Mouse (Mus musculus) testis, postnatal 10 days (tissue): ENCODE results near the gene Mip.
"Not testable (repeated sequence)": the region's sequence is repeated elsewhere in the genome, so short reads cannot be mapped to it uniquely, and the experiment has no call there.

Source experiments
- DNase-seq: peaks from one replicate; pipeline ENCODE4 v3.0.0; 2021; ENCODE audit warnings: low spot score

Gene Mip

DNA sequence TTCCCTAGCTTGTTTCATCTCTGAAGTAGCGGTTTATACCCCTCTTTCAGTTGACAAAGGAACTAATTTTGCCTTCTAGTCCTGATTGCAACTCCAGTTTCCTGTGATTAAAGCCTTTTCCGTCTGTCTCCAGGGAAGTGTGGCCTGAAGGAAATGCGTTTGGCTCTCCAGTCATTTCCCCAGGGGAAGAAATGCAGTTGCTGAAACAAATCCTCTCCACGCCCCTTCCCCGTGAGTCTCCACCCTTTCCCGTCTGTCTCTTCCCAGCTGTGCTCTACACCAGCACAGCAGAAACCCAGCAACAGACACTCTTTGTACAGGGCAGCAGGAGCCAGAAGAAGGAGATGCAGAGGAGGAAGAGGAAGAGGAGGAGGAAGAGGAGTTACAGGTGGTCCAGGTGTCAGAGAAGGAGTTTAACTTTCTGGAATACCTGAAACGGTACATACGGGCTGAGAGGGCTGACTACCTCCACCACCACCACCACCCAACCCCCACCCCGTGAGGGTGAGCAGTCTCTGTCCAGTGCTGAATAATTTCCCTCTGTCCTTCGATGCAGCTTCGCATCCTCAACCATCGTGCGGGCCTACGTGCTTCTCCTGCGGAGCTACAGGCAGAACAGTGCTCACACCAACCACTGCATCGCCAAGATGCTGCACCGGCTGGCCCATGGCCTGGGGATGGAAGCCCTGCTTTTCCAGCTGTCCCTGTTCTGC is 21.5 kb downstream of the Mip start:
- no peak for DNase-seq

DNA sequence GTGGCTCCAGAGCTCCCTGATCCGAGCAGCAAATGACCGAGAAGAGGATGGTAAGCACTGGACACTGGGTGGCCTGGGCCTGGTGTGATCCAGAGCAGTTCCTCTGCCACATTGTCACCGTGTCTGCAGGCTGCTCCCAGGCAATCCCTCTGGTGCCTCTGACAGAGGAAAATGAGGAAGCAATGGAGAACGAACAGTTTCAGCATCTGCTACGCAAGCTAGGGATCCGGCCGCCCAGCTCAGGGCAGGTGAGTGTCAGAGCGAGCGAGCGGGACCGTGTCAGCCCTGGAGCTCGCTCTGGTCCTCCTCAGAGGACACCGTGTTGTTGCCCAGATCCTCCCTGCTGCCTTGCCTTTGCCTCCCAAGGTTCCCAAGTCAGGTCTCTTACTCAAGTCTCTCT is 24.9 kb downstream of the Mip start:
- DNase-seq, result no peak

DNA sequence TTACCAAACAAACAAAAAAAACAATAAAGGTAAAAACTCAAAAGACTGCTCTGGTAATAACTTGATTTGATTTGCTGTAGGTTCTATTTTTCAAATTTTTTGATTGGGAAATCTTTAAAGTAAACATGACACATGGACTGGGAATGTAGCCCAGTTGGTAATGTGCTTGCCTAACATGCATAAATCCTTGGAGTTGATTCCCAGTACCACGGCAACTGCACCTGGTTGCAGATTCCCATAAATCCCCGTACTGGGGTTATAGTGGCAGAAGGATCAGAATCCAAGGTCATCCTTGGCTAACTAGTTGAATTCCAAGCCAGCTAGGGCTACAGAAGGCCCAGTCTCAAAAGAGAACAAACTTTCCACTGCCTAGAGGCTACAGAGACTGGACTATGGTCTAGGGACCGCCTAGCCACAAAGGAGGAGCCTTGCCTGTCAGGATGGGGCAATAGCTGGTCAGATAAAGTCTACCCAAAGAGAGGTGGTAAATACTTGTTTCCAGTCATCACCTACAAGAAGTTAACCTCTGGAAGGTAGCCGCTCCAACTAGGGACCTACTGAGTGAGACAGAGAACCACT is 28.1 kb downstream of the Mip start, which contains the start of gene Apon:
Apon (plus strand) TSS at position 420 of the 579 bp plus-strand sequence.
- DNase-seq, result no peak

DNA sequence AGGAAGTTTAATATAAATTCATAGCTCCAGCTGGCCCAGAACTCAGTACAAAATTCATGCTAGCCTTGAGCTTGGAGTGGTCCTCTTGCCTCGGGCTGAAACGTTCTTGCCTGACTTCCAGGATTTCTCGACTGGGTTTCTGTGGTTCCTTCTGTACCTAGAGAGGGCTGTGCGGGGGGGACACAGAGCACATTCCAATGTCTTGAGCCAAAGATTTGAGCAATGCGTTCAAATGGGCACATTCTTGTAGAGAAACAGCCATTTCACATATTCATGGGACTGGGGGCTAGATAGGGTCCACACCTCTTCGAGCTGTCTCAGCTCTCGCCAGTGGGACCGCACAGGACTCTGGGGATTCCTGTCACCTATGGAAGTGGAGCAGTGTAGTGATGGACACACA is 30.3 kb downstream of the Mip start:
- no peak for DNase-seq

DNA sequence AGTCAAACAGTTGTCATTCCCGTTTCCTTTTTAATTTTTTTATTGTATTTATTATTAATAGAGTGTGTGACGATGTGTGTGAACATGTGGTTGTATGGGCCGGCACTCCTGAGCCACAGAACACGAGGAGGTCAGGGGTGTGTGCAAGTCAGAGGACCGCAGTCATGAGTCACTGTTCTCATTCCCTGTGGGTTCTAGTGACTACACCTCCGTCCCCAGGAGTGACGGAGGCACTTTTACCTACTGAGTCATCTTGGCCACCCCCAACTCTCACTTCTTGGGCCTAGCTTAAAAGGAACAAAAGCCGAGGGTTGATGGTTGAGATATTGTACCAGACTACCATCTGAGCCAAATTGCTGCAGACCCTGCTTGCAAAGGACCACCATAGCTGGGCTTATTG is 30.7 kb downstream of the Mip start:
- no peak for DNase-seq

DNA sequence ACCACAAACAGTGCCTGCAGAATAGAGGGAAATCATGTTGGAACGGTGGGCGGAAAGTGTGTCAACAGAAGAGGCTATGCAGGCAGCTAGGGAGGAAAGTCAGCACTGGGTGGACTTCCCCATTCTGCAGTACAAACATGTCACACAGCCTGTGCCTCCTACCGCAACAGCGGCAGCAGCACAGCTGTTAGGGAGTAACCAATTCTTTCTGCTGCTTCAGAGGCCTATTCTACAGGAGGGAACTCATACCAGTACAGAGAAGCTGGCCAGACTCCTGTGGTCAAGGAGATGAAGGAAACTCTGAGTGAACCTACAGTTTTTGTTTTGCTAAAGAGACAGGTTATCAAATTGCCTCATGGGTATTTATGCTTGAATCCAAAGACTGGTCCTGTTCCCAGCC is 33.3 kb downstream of the Mip start:
- DNase-seq, result no peak

DNA sequence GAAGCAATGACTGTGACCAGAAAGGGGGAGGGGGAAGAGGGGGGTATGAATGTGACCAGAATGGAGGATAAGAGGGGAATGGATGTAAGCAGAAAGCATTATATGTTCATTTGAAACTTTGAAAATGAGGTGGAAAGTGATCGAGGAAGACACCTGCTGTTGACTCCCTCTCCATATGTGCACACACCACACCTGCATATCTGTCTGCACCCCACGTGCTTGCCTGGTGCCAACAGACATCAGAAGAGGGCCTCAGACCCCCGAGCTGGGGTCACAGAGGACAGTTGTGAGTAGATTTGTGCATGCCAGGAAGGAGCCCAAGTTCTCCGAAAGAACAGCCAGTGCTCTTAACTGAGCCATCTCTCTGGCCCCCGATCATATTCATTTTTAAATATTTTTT is 34.3 kb downstream of the Mip start:
- no peak for DNase-seq

DNA sequence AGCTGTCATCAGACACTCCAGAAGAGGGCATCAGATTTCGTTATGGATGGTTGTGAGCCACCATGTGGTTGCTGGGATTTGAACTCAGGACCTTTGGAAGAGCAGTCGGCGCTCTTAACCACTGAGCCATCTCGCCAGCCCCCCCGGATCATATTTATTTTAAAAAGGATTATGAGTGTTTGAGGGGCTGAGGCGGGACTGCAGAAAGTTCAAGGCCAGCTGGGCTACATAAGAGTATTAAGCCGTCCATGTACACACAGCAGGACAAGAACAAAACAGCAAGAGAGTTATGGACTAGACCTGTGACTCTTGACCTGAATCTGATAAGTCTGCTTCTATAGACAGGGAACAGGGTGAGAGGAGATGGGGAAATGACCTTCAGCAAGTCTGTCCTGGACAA is 34.7 kb downstream of the Mip start:
- not testable (repeated sequence) for DNase-seq

DNA sequence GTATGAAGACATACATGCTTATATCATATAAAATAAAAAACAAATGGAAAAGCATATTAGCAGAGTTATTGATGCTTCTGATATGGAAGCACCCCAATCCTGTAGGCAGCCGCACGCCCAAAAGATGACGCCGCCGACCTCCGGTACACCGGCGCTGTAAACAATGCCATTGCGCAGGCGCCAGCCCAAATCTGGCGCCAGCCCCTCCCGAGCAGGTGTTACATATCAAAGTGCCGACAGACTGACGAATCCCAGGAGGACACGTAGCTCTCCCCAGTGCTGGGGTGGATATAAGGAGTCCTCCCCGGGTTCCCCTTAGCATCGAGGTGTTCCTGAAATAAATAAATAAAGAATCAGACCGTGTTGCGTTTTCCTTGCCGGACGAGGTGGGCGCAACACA is 36.7 kb downstream of the Mip start:
- no peak for DNase-seq

DNA sequence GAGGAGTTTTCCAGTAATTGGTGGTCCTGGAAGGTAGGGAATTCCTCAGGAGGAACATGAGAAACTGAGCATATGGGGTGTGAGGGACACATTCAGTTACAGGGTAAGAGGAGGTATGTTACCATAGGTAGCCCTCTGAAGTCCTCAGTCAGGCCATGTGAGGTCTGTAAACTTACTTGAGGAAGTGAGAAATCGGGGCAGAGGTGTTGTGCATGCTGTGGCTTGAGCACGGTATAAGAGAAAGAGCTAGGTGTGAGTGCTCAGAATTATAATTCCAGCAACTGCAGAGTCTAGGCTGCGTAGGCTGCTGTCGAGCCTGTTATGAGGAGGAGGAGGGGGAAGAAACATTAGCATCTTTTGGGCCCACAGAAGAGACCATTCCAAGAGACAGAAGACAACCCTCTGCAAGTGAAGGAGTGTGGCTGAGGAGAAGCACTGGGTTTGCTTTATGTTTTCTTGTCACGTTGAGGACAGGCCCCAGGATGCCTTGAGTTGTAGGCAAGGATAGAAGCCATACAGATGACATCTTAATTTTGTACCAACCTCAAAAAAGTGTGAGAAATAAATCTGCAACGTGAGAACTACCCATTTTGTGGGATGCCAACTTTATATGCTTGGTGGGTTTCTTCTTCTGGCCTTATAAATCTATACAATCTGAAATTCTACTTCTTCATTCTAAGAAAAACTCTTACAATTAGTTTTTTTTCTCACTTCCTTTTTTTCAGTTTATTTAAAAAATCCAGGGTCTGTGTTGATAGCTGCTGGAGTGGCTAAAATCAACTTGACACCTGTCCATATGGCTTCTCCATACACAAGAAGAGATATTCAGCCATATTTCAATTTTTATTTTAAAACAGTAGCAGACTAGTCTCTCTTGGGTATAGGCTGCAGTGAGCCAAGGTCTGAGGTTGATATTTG is 38.0 kb downstream of the Mip start:
- DNase-seq, result no peak

DNA sequence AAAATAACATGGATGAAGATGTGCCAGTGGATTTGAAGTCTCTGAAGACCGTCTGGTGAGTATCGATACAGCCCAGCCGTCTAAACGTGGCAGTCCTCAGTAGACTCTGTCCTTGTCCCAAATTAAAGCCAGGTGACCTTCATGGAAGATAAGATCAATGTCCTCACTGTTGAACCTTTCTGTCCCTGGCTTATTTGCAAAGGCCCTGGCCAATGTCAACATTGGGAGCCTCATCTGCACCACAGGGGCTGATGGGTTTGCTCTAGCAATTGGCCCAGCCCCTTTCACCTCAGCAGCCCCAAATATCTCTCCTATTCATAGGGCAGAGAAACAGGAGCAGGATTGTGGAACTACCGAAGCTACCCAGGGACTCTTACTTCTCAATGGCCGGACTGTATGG is 42.7 kb downstream of the Mip start, which contains the start of gene Apof:
Apof (plus strand) TSS at position 301 of the 400 bp plus-strand sequence.
- DNase-seq, result no peak

DNA sequence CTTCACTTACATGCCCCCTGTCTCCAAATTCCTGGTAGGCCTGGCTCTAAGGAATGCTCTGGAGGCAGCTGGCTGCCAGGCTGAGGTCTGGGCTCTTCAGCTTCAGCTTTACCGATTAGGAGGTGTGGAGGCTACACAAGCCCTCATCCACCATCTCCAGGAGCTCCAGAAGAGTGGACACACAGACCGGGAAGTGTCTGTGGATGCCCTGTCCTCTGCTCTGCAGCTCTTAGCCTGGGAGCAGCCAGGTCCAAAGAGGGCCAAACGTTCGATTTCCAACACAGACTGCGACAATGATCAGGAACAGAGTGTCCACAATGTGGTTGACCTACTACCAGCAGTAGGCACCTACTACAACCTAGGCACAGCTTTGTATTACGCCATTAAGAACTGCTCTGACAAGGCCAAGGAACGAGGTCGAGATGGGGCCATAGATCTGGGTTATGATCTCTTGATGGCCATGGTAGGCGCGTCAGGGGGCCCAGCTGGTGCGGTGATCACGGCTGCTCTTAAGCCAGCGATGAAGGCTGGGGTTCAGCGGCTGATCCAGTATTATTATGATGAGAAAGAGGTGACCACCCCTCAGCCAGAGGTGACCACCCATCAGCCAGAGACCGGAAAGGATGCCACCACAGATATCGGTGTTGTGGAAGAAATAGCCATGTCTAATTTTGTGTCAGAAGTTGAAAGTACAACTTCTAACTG is 43.7 kb downstream of the Mip start:
- no peak for DNase-seq

DNA sequence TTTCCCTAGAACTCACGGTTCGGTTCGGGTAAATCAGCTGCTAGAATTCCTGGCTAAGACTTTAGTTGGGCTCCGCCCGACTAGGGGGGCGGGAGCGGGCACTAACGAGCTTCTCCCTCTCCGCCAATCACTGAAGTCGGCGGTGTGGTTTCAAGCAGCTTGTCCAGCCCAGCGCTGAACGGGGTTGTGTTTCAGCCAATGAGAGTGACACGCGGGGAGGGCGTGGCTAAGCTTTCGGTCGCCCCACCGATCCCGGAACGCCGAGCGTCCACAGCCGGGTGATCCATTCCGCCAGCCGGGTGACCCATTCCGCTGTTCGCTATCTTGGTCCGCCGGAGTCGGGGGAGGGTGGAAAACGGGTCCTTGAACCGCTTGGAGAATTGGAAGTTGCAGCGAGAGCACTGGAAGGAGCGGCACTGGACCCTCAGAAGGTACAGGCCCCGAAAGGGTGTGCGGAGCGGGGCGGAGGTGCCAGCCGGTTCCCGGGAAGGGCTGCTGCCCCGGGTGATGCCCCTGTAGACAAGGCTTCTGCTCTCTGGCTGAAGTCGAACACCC is 44.7 kb downstream of the Mip start, which contains the start of gene Stat2:
Stat2 (plus strand) TSS at position 273 of the 555 bp plus-strand sequence.
- peak; percentile 96 for DNase-seq

DNA sequence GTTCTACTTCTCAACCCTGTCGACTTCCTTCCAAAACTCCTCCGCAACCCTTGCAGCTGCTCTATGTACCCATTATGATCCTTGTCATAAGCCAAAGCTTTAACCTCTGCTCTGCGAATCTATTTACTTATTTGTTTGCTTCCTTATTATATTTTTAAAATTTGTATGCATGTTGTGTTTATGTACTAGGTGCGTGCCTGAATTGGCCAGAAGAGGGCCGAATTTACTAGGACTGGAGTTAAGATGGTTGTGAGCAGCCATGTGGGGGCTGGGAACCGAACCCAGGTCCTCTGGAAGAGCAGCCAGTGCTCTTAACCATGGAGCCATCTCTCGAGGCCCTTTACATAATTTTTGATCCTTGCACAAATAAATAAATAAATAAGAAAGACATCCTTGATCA is 45.2 kb downstream of the Mip start:
- DNase-seq, result no peak

DNA sequence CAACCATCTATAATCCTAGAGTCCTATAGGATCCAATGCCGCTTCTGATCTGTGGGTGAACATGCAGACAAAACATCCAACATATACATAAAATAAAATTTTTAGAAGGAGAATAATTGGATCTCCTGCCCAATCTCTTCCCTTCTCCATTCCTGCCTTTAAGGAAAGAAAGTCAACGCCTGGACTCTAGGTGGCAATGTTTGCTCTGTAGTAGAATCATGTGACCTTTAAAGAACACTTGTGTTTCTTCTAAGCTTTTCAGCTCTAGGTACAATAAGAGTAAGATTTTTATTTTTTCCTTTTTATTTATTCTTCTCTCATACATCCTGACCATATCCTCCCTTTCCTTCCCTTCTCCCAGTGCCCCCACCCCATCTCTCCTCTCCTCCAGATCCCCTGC is 46.2 kb downstream of the Mip start:
- DNase-seq, result no peak

DNA sequence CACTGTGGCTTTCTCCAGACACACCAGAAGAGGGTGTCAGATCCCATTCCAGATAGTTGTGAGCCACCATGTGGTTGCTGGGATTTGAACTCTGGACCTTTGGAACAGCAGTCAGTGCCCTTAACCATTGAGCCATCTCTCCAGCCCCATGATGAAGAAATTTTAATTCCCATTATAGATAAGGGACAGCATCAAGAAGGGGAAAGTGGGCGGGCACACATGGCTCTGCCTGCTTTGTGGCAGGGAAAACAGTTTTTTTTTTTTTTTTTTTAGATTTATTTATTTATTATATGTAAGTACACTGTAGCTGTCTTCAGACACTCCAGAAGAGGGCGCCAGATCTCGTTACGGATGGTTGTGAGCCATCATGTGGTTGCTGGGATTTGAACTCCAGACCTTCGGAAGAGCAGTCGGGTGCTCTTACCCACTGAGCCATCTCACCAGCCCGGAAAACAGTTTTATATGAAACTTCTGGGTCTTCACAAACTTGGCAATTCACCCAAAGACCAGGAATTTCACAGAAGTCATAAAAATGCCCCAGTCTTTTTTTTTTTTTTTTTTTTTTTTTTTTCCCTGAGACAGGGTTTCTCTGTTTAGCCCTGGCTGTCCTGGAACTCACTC is 47.3 kb downstream of the Mip start:
- not testable (repeated sequence) for DNase-seq

DNA sequence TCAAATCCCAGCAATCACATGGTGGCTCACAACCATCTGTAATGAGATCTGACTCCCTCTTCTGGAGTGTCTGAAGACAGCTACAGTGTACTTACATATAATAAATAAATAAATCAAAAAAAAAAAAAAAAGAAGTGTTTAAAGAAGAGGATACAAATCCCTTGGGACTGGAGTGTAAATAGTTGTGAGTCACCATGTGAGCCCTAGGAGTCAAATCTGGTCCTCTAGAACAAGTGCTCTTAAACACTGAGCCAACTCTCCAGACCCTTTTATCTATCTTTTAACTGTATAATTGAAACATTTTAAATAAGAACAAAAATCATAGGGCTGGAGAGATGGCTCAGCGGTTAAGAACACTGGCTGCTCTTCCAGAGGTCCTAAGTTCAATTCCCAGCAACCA is 49.7 kb downstream of the Mip start:
- not testable (repeated sequence) for DNase-seq

DNA sequence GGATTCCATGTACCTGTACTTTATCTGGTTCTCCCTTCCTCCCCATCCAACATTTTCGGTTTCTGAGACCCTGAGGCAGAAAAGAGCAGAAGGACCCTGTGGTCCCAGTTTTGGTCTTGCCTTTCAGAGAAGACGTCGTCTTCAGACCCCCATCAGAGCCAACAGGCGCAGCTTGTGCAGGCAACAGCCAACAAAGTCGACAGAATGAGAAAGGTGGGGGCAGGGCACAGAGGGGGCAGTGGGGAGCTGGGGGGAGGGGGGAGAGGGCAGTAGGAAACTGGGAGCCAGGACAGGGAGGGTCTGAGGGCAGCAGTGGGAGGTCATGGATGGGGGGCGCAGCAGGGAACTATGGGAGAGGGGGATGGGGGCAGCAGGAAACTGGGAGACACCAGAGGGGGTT is 52.5 kb downstream of the Mip start:
- no peak for DNase-seq

DNA sequence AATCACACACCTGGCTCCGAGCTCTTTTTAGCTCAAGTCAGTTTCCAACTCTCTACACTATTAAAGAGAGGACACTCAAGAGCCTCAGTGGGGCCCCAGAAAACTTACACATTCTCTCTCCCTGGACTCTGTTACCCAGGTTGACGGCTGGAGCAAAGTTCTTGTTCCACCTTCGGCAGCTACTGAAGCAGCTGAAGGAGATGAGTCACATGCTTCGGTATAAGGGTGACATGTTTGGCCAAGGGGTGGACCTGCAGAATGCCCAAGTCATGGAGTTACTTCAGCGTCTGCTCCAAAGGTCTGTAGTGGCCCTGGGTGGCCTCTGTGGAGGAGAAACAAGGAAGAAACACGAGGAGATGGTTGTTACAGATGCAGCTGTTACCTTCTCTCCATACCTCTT is 55.3 kb downstream of the Mip start:
- no peak for DNase-seq
